Mouse (Mus musculus) cerebellum, adult 11-12 months (tissue): ENCODE measurements around the gene Iqck.
A peak's percentile ranks its signal among the peaks of the same experiment; 100 is the strongest.

Source experiments
- DNase-seq: peaks from one replicate; pipeline ENCODE4 v3.0.0; 2022

Iqck gene

GRCm38 (mm10) chr7:118991341-118991884 is 135.9 kb downstream of the Iqck start:
- DNase-seq = no peak

GRCm38 (mm10) chr7:118992080-118992560 is 136.6 kb downstream of the Iqck start:
- DNase-seq = peak; percentile 44

GRCm38 (mm10) chr7:118992623-118993405 is 137.3 kb downstream of the Iqck start:
- peak; percentile 31 for DNase-seq

- peak; percentile 62 for DNase-seq
These were observed 138.2 kb downstream of the Iqck start for GRCm38 (mm10) chr7:118993597-118994230.

- peak; percentile 62 for DNase-seq
These were observed 138.8 kb downstream of the Iqck start for GRCm38 (mm10) chr7:118994231-118994842.

GRCm38 (mm10) chr7:118995007-118995406 is 139.5 kb downstream of the Iqck start, which contains the start of gene Gprc5b:
Gprc5b (minus strand) TSS chr7:118995211.
- DNase-seq = peak; percentile 88

- DNase-seq = peak; percentile 60
These were observed 140.1 kb downstream of the Iqck start for GRCm38 (mm10) chr7:118995671-118996070.

- peak; percentile 89 for DNase-seq
These were observed 140.7 kb downstream of the Iqck start for GRCm38 (mm10) chr7:118996137-118996837.

- no peak for DNase-seq
These were observed 144.3 kb downstream of the Iqck start for GRCm38 (mm10) chr7:118999857-119000256.

- no peak for DNase-seq
These were observed 146.4 kb downstream of the Iqck start for GRCm38 (mm10) chr7:119001965-119002364.

GRCm38 (mm10) chr7:119002501-119002900 is 146.9 kb downstream of the Iqck start:
- DNase-seq = no peak

GRCm38 (mm10) chr7:119010854-119011529 is 155.4 kb downstream of the Iqck start:
- peak; percentile 28 for DNase-seq

GRCm38 (mm10) chr7:119015736-119016135 is 160.2 kb downstream of the Iqck start:
- no peak for DNase-seq

GRCm38 (mm10) chr7:119019537-119019936 is 164.0 kb downstream of the Iqck start:
- DNase-seq = peak; percentile 38
